Mouse (Mus musculus) skeletal muscle tissue, postnatal 0 days (tissue): ENCODE measurements around the gene Nol8. TPM values are rescaled to one million over a fixed set of nuclear protein-coding genes. Genes with fewer than 3 reads are reported as not detected.

Experiments
- polyA plus RNA-seq: library from polyadenylated mRNA; unstranded; fragments of >200 nt; fragmentation: Nextera tagmentation; extraction: Ambion mirVana; gene quantifications from 2 replicates; pipeline ENCODE4 v1.2.1, GENCODE M21; 2015

Gene Nol8
- polyA plus RNA-seq = 6.5 and 8.0 TPM in 2 replicates

DNA sequence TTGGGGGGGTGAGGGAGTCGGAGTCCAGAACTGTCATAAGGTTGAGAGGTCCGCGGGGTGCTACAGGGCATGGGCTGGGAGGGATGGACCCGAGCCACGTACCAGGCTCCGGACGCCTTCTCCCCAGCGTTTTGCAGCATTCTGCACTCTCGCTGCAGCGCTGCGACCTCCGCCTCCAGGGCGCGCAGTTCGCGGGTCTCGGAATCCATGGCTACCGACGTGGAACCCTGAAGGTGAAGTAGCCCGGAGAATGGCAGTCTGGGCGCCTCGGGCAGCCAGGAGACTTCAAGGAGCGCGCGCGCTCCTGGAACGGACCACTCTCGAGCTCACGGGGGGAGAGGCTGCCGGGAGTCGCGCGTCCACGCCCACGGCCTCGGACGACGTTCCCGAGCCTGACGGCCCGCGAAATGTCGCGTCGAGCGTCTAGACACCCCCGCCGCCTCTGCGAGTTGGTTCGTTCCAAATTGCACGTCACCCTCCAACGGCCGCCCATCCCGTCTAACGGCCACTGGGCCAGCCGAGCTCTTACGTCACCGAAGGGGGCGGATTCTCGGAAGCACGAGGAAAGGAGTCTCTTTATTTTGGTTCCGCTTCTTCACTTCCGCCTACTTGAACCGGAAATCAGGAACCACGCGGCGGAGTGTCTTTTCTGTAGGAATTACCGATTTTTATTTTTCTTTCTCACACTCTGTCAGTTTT is at the start of gene Nol8, which contains the start of gene Cenpp:
TSS of gene Nol8 (plus strand) at position 598 of the 699 bp plus-strand sequence.
TSS of gene Cenpp (minus strand) at position 305 of the 699 bp plus-strand sequence.

GRCm38 (mm10) chr13:49607714-49608113 is 45.2 kb upstream of the Nol8 start, which contains the start of gene Ogn:
Ogn (plus strand) TSS chr13:49608046.

GRCm38 (mm10) chr13:49681351-49682232 is 28.7 kb downstream of the Nol8 start, which contains the start of gene Iars:
Iars (plus strand) TSS chr13:49682100.

Other genes starting within 250 kb of the Nol8 start
- 8.5 and 8.6 TPM in 2 replicates for gene Ippk, start 231.8 kb upstream of the Nol8 start, polyA plus RNA-seq
- 0.56 TPM in 2 replicates for gene Tes3-ps, start 159.8 kb upstream of the Nol8 start, polyA plus RNA-seq
- 3.9 TPM in 2 replicates for gene Ecm2, start 148.3 kb upstream of the Nol8 start, polyA plus RNA-seq
- gene Aspn, start 108.6 kb upstream of the Nol8 start, polyA plus RNA-seq = 190 and 261 TPM in 2 replicates
- 0.95 and 1.0 TPM in 2 replicates for gene Omd, start 70.6 kb upstream of the Nol8 start, polyA plus RNA-seq
- 177 and 186 TPM in 2 replicates for gene Ogn, start 45.0 kb upstream of the Nol8 start, polyA plus RNA-seq
- gene Cenpp, start 293 bp upstream of the Nol8 start, polyA plus RNA-seq = 10.7 and 11.2 TPM in 2 replicates
- 24.6 and 25.8 TPM in 2 replicates for gene Iars, start 29.0 kb downstream of the Nol8 start, polyA plus RNA-seq
- not detected in 2 replicates for gene Gm30302, start 145.9 kb downstream of the Nol8 start, polyA plus RNA-seq